Mouse (Mus musculus) heart, embryonic 14.5 days (tissue): ENCODE results near the gene Satb1. TPM values are rescaled to one million over a fixed set of nuclear protein-coding genes. Genes with fewer than 3 reads are reported as not detected.

Experiments
- ATAC-seq: fragments of 200-750 bp; cut with Nextera tagmentation; 2 replicates; pipeline ENCODE4 v1.8.0; 2017; ENCODE audit warnings: low read depth, moderate TSS enrichment; ENCODE audit not compliant: insufficient number of reproducible peaks, insufficient read depth, low FRiP score
- H3K27ac ChIP-seq, 2 experiments: fragments of 200-500 bp in 1 of 2; fragments of 300-500 bp in 1 of 2; sonication (generic) in 1 of 2; replicated peaks in 1 of 2; 2 replicates each; pipeline ENCODE4 v1.5.1; 2012 to 2014; ENCODE audit warnings: low read depth in 2 of 2, low read length in 2 of 2, control low read depth in 1 of 2, mild to moderate bottlenecking in 1 of 2, mixed read lengths in 1 of 2; ENCODE audit not compliant: control insufficient read depth in 1 of 2, insufficient read depth in 1 of 2
- H3K27me3 ChIP-seq: fragments of 300-500 bp; sonication (generic); 2 replicates; pipeline ENCODE4 v1.6.1; 2014; ENCODE audit warnings: mild to moderate bottlenecking, low read length, control low read depth; ENCODE audit not compliant: control insufficient read depth, insufficient read depth
- H3K36me3 ChIP-seq: fragments of 300-500 bp; sonication (generic); 2 replicates; pipeline ENCODE4 v1.6.1; 2014; ENCODE audit warnings: mild to moderate bottlenecking, control low read depth, low read length, mixed read lengths; ENCODE audit not compliant: control insufficient read depth, insufficient read depth
- H3K4me1 ChIP-seq, 2 experiments: fragments of 200-500 bp in 1 of 2; fragments of 300-500 bp in 1 of 2; sonication (generic) in 1 of 2; 2 replicates each; pipeline ENCODE4 v1.6.1; 2012 to 2014; ENCODE audit warnings: low read length in 2 of 2, control low read depth in 1 of 2, mixed read lengths in 1 of 2; ENCODE audit not compliant: control insufficient read depth in 2 of 2, insufficient read depth in 2 of 2
- H3K4me2 ChIP-seq: fragments of 300-500 bp; sonication (generic); 2 replicates; pipeline ENCODE4 v1.6.1; 2014; ENCODE audit warnings: mild to moderate bottlenecking, low read length
- H3K4me3 ChIP-seq, 2 experiments: fragments of 200-500 bp in 1 of 2; fragments of 300-500 bp in 1 of 2; sonication (generic) in 1 of 2; 2 replicates each; pipeline ENCODE4 v1.5.1; 2012 to 2014; ENCODE audit warnings: low read length in 2 of 2, mild to moderate bottlenecking in 2 of 2, control low read depth in 1 of 2, low read depth in 1 of 2, moderate library complexity in 1 of 2; ENCODE audit not compliant: control insufficient read depth in 1 of 2, insufficient read depth in 1 of 2
- H3K9ac ChIP-seq: fragments of 300-500 bp; sonication (generic); 2 replicates; pipeline ENCODE4 v1.6.1; 2014; ENCODE audit warnings: mild to moderate bottlenecking, low read length
- H3K9me3 ChIP-seq: fragments of 300-500 bp; sonication (generic); 2 replicates; pipeline ENCODE4 v1.6.1; 2016; ENCODE audit warnings: low read length, control low read depth; ENCODE audit not compliant: control insufficient read depth
- WGBS: fragments of 180-500 bp; shearing (Covaris S2); extraction: QIAGEN DNeasy Blood & Tissue Kit; methylation state at CpG from one replicate; pipeline ENCODE4 v1.1.7; 2014; 5-methylcytosine and 5-hydroxymethylcytosine counted together
- polyA plus RNA-seq: library from polyadenylated mRNA; unstranded; fragments of >200 nt; fragmentation: Nextera tagmentation; extraction: Ambion mirVana; gene quantifications from 2 replicates; pipeline ENCODE4 v1.2.1, GENCODE M21; 2014

The Satb1 gene
- polyA plus RNA-seq, 1 experiment from 2014 or later: 12.2 TPM

DNA sequence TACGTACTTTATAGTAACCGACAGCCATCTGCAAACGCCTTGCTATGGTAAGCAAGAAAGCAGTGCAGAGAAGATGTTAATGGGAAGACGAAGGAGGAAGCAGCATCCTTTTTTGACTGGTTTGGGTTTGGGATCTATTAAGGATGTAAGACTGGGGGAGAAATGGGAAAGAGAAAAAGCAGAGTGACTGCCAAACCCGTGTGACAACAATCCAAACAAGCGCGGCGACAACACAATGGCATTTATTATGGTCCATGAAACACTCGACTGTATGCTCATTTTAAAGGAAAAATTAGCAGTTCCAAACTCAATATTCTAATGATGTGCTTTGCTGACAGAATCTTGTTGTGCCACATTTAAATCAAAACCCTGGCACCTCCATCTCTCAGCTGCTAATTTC, 85.9 kb downstream of the Satb1 start:
- ATAC-seq: no peak
- Histone ChIP-seq H3K4me2 (no peak overlapping the region), H3K27ac (no peak overlapping the region), H3K9ac (no peak overlapping the region), H3K36me3 (peaks cover 7% of the 10 kb centered on the region), H3K4me1 (no peaks in the 10 kb centered on the region), H3K4me3 (no peak overlapping the region), H3K27me3 (no peaks in the 10 kb centered on the region), H3K9me3 (no peaks in the 10 kb centered on the region)
- 91% methylated on average over 9 of the region's 9 CpGs for WGBS

DNA sequence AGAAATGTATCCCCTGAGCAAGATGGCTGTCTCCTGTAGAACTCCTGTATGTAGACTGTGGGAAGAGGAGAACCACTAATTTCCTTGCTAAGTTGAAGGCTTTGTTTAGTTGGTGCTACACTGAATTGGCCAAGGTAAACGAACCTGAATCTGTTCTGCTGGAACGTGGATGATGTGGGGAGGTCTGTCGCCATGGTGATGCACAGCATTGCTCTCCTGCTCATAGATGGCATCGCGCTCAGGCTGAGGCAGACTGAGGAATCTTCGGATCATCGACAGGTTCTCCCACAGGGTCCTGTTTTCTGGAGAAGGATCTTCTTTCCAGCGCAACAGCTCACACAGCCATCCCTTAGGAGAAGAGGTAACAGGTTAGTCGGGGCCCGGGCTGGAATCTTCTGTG, 90.6 kb downstream of the Satb1 start:
- 90% methylated on average over 10 of the region's 10 CpGs for WGBS
- H3K27me3 ChIP-seq: no peaks in the 10 kb centered on the region

GRCm38 (mm10) chr17:51741126-51741525, 92.0 kb downstream of the Satb1 start:
- no peaks in the 10 kb centered on the region for H3K9me3 ChIP-seq
- H3K36me3 ChIP-seq: peaks cover 22% of the 10 kb centered on the region
- H3K9ac ChIP-seq: no peak overlapping the region
- ATAC-seq: no peak
- no peaks in the 10 kb centered on the region for H3K4me1 ChIP-seq
- 93% methylated on average over 10 of the region's 10 CpGs for WGBS
- no peak overlapping the region for H3K27ac ChIP-seq
- no peaks in the 10 kb centered on the region for H3K27me3 ChIP-seq
- no peak overlapping the region for H3K4me2 ChIP-seq
- H3K4me3 ChIP-seq: no peak overlapping the region

More for the DNA sequence above, 90.6 kb downstream of the Satb1 start:
- Histone ChIP-seq H3K4me3 (no peak overlapping the region), H3K4me1 (no peaks in the 10 kb centered on the region), H3K9ac (no peak overlapping the region), H3K4me2 (no peak overlapping the region), H3K36me3 (peaks cover 22% of the 10 kb centered on the region), H3K27ac (no peak overlapping the region), H3K9me3 (no peaks in the 10 kb centered on the region)
- ATAC-seq: no peak

DNA sequence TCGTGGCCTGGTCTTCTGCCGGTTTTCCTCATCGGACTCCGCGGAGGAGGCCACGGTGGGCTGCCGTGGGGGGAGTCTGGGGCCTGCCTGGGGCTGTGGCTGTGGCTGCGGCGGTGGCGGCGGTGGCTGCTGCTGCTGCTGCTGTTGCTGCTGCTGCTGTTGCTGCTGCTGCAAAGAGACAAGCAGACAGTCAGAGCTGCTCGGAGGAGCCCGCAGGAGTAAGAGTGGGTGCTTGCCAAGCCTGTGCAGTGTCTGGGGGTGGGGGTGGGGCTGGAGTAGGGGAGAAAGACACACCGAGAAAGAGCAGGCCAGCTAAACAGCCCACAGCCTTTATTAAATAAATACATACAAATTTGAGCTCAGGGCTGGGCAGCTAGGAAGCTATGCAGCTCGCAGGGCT, 92.8 kb downstream of the Satb1 start:
- no peaks in the 10 kb centered on the region for H3K4me1 ChIP-seq
- 79% methylated on average over 15 of the region's 15 CpGs for WGBS
- no peak overlapping the region for H3K4me2 ChIP-seq
- peaks cover 22% of the 10 kb centered on the region for H3K36me3 ChIP-seq
- no peak overlapping the region for H3K27ac ChIP-seq
- no peak for ATAC-seq
- no peak overlapping the region for H3K9ac ChIP-seq
- H3K4me3 ChIP-seq: no peak overlapping the region
- H3K9me3 ChIP-seq: no peaks in the 10 kb centered on the region
- no peaks in the 10 kb centered on the region for H3K27me3 ChIP-seq

DNA sequence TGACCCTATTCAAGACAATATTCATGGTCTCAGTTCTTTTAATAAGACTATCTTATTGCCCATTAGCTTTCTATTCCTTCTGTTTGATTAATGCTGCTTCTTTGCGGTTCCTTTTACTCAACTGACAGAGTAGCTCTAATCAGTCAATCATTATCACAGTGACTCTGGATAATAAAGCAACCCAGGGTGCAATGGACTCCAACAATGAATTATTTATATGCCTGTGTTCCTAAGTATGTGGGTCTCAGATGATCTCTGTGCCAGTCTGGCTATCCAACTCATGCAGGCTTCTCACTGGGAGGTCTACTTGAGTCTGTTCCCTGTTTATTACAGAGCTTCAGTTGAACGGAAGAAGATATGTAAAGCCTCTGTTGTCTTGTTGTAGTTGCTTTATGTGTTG, 108.6 kb downstream of the Satb1 start:
- Histone ChIP-seq H3K27me3 (no peaks in the 10 kb centered on the region), H3K27ac (no peak overlapping the region), H3K4me1 (no peaks in the 10 kb centered on the region), H3K9me3 (no peaks in the 10 kb centered on the region), H3K4me2 (no peak overlapping the region), H3K36me3 (no peaks in the 10 kb centered on the region), H3K4me3 (no peak overlapping the region), H3K9ac (no peak overlapping the region)
- ATAC-seq: no peak
- 92% methylated on average over 2 of the region's 2 CpGs for WGBS

DNA sequence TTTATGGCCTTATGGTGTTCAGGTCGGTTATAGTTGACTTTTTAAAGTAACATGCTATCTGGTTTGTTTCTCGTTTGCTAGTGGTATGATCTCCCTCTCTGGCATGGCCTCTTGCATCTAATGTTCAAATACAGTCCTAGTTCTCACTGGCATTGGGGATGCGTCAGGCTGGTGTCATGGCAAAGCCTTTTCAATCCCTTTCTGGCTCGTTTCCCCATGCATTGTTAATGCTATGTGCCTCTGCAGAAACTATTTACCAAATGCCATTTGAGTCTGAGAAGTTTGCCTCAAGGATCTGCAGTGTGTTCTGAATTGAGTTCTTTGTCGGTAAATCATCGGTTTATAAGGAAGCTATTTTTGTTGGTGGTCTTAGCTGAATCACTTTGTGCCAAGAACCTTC, 137.4 kb downstream of the Satb1 start:
- no peaks in the 10 kb centered on the region for H3K27me3 ChIP-seq
- 72% methylated on average over 6 of the region's 6 CpGs for WGBS
- no peak for ATAC-seq
- H3K36me3 ChIP-seq: no peaks in the 10 kb centered on the region
- H3K9ac ChIP-seq: no peak overlapping the region
- H3K9me3 ChIP-seq: no peaks in the 10 kb centered on the region
- H3K4me1 ChIP-seq: no peaks in the 10 kb centered on the region
- no peak overlapping the region for H3K4me2 ChIP-seq
- H3K27ac ChIP-seq: no peak overlapping the region
- H3K4me3 ChIP-seq: no peak overlapping the region

DNA sequence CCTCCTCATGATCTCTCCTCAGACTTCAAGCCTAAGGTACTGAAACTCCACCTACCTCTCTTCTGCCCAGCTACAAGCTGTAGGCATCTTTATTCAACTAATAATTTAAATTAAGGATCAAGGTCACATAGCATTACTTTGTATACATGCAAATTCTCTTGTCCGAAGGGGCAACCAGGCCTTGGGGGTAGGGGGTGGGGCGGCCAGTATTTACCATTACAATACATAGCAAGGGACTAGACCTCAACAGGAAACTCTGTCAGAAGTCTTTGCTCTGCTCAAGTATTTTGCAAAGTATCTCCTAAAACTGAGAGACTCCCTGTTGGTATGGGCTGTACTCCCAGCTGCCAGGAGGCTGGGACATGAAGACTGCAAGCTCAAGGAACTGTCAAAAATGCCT, 137.8 kb downstream of the Satb1 start:
- ATAC-seq: no peak
- H3K27me3 ChIP-seq: no peaks in the 10 kb centered on the region
- WGBS: 79% methylated on average over 2 of the region's 2 CpGs

GRCm38 (mm10) chr17:51690526-51690925, 142.6 kb downstream of the Satb1 start:
- H3K27me3 ChIP-seq: no peaks in the 10 kb centered on the region
- peaks cover 0 to 2% of the 10 kb centered on the region in 2 experiments; a peak in 1 of 4 replicates for H3K4me1 ChIP-seq
- ATAC-seq: no peak
- no peaks in the 10 kb centered on the region for H3K9me3 ChIP-seq
- H3K9ac ChIP-seq: no peak overlapping the region
- no peak overlapping the region for H3K4me3 ChIP-seq
- no peak overlapping the region for H3K27ac ChIP-seq
- 90% methylated on average over 2 of the region's 2 CpGs for WGBS
- no peak overlapping the region for H3K4me2 ChIP-seq
- no peaks in the 10 kb centered on the region for H3K36me3 ChIP-seq

More for the DNA sequence above, 137.8 kb downstream of the Satb1 start:
- Histone ChIP-seq H3K27ac (no peak overlapping the region), H3K9ac (no peak overlapping the region), H3K9me3 (no peaks in the 10 kb centered on the region), H3K36me3 (no peaks in the 10 kb centered on the region), H3K4me3 (no peak overlapping the region), H3K4me2 (no peak overlapping the region), H3K4me1 (no peaks in the 10 kb centered on the region)
